Mouse (Mus musculus) erythroblast, embryonic 14.5 days (primary cell): ENCODE measurements around the gene Baz2b. TPM values are rescaled to one million over a fixed set of nuclear protein-coding genes. Genes with fewer than 3 reads are reported as not detected.

ENCODE experiments used
- H3K27me3 ChIP-seq: 2 replicates; pipeline ENCODE4 v1.6.1; 2012; ENCODE audit warnings: inconsistent platforms; ENCODE audit not compliant: control insufficient read depth
- H3K36me3 ChIP-seq: 2 replicates; pipeline ENCODE4 v1.6.1; 2012; ENCODE audit warnings: mild to moderate bottlenecking, inconsistent platforms; ENCODE audit not compliant: control insufficient read depth
- H3K4me1 ChIP-seq: 2 replicates; pipeline ENCODE4 v1.6.1; 2012; ENCODE audit warnings: inconsistent platforms; ENCODE audit not compliant: control insufficient read depth
- H3K4me3 ChIP-seq: replicated peaks from 2 replicates; pipeline ENCODE3; 2012; ENCODE audit warnings: moderate library complexity, mild to moderate bottlenecking, inconsistent platforms
- H3K9me3 ChIP-seq: 2 replicates; pipeline ENCODE4 v1.6.1; 2012; ENCODE audit warnings: low read length, inconsistent platforms, mixed read lengths; ENCODE audit not compliant: control insufficient read depth
- GATA1 ChIP-seq: IDR thresholded peaks from 2 replicates; pipeline ENCODE4 v1.6.1; 2012; ENCODE audit warnings: low read length, inconsistent platforms, mixed read lengths
- TAL1 ChIP-seq: IDR thresholded peaks from 3 replicates; pipeline ENCODE4 v1.6.1; 2012; ENCODE audit warnings: low read length, inconsistent platforms, mixed read lengths
- polyA plus RNA-seq: library from polyadenylated mRNA; stranded (reverse); fragments of >175 nt; gene quantifications from 2 replicates; pipeline ENCODE4 v1.2.3, GENCODE M21; 2012

Gene Baz2b
- polyA plus RNA-seq, 1 experiment: 1.8 TPM

- Histone ChIP-seq H3K4me1 (peaks cover 27% of the 10 kb centered on the region), H3K27me3 (no peaks in the 10 kb centered on the region), H3K4me3 (no peak overlapping the region), H3K36me3 (no peaks in the 10 kb centered on the region), H3K9me3 (no peaks in the 10 kb centered on the region)
- TF ChIP-seq TAL1 (no peak), GATA1 (no peak)
Measured at GRCm38 (mm10) chr2:60126831-60127230, 82.8 kb downstream of the Baz2b start.

DNA sequence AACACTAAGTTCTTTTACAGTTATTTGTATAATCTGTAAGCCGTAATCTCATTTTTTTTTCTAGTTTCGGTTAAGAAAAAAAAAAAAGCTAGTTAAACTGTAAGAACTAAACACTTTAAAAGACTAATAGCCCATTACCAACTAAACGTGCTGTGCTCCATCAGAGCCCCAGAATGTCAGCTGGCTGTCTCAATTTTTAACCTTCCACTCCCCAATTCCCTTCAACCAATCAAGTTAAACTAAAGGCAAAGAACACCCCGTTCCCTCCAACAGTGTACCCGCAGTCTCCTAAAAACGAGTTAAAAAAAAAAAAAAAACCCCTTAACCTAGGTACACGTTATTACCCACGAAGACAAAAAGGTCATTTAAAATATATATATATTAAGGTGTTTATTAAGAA lies 83.3 kb downstream of the Baz2b start:
- H3K4me3 ChIP-seq: peak overlapping the region; percentile 92

DNA sequence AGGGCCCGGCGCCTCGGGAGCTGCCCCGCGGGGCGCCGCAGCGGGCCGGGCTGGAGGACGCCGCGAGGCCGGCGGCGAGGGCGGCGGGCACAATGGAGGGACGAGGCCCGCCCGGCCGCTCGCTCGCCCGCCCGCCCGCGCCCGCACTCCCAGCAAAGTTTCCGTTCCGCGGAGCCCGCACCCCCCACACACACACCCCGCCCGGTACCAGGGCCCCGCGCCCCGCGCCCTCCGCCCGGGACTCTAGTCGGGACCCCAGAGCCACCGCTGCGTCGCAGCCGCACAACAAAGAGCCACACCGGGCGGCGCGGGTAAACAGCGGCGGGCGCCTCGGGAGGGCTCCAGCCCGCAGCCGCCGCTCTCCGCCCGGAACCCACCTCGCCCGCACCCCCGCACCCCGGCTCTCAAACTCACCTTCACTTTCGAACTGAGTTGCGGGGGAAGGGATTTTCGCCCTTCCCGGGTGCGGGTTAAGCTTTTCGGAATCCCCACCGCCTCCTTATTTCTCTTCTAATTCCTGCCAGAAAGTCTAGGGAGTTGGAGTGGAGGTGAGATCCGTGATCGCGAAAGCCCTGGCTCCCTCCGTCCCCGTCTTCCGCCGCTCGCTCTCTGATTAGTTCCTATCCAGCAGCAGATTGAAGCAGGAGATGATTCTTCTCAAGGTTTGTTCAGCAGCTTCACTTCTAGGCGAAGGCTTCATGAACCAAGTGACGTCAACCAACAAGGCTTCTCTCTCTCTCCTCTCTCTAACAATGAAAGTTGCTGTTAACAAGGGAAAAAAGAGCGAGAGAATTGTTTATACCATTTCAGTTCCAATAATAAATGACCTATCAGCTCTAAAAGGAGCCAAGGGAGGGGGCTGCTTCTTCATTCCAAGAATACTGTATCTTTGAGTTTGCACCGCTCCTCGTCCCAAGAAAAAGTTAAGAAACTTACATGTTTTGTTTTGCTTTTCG lies 84.3 kb downstream of the Baz2b start:
- peak overlapping the region; percentile 92 for H3K4me3 ChIP-seq
- H3K9me3 ChIP-seq: no peaks in the 10 kb centered on the region
- H3K27me3 ChIP-seq: no peaks in the 10 kb centered on the region
- no peaks in the 10 kb centered on the region for H3K36me3 ChIP-seq
- TF ChIP-seq GATA1: no peak
- TF ChIP-seq TAL1: no peak
- peaks cover 34% of the 10 kb centered on the region for H3K4me1 ChIP-seq

More for the DNA sequence above, 83.3 kb downstream of the Baz2b start:
- Histone ChIP-seq H3K36me3 (no peaks in the 10 kb centered on the region), H3K4me1 (peaks cover 29% of the 10 kb centered on the region), H3K9me3 (no peaks in the 10 kb centered on the region), H3K27me3 (no peaks in the 10 kb centered on the region)
- TF ChIP-seq TAL1 (no peak), GATA1 (no peak)

DNA sequence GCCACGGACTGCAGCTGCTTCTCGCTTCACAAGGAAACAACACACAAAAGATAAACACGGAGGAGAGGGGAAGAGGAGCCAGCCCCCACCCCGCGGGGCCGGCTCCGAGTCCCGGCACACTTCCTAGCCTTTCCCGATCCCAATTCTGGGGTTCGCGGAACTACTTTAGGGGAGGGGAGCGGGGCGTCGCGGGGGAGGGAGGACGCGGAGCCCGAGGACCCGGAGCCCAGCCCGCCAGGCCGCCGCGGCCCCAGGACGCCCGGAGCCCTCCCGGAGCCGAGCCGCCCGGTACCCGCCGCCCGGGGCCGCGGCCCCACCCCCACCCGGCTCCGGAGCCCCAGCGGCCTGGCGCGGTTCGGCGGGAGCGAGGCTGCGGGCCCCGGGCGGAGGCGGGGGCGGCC lies 85.0 kb downstream of the Baz2b start:
- Histone ChIP-seq H3K36me3 (no peaks in the 10 kb centered on the region), H3K27me3 (no peaks in the 10 kb centered on the region), H3K9me3 (no peaks in the 10 kb centered on the region), H3K4me3 (peak overlapping the region; percentile 92), H3K4me1 (peaks cover 38% of the 10 kb centered on the region)
- TF ChIP-seq GATA1: no peak
- TF ChIP-seq TAL1: no peak

DNA sequence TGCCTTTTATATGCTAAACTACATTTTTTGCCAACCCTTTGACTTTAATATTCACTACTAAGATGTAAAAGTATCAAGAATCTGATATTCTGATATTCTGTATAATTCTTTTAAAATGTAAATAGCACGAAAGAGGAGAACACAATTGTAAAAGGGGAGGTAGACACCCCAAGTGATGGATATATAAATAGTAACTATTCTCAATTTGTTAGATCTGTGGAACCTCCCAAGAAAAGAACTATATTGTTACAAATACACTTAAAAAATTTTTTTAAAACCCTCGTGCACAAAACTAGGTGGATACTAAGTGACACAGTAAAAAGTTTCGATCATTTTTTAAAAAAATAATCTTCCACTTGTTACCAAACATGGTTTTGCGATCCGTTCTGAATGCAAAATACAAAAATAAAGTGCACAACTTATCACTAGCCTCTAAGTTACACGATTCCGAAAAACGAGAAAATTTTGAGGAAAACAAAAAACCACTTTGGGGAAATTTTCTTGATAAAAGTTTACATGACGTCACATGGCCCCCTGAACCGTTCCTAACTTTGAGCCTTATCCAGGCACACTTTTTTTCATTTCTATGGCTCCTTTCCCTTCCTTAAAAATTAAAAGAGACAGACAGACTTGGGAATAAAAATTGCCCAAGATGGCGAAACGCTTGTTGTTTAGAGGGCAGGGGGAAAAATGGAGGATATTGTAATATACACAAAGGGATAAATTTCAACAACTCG lies 85.6 kb downstream of the Baz2b start:
- Histone ChIP-seq H3K27me3 (no peaks in the 10 kb centered on the region), H3K36me3 (no peaks in the 10 kb centered on the region), H3K4me3 (peak overlapping the region; percentile 92), H3K4me1 (peaks cover 38% of the 10 kb centered on the region), H3K9me3 (no peaks in the 10 kb centered on the region)
- TF ChIP-seq TAL1: no peak
- no peak for TF ChIP-seq GATA1

DNA sequence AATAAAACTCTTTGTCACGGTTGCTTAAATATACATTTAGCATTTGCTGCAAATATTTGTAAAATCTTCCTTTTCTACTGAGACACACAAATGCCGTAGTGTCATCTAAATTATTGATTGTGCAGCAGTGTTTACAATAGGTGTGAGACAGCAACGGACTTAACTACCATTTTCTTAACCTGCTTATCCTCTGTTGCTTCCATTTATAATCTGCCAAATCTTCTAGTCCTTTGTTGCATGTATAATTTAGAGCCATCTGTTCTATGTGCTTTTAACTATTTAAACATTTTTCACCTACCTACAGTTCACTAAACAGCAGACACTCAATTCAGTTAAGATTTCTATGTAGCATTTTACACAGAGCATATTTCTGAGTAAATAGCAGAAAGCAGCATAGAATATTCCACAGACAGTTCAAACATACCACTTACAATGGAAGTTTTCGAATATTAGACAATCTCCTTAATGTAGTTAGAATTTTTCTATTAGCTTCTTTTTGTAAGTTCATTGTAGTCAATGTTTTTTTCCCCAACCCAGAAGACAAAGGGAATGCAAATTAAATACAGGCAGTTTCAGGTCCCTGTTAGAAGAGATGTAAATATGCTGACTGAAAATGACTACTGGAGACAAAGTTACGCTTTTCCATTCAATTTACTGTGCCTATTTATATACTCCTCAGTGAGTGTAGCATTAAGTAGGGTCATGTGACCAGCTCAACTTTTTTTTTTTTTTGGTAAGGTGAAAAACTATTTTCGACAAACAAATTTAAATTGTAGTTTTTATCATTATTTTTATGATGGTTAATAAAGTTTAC lies 86.4 kb downstream of the Baz2b start:
- Histone ChIP-seq H3K4me1 (peaks cover 40% of the 10 kb centered on the region), H3K9me3 (no peaks in the 10 kb centered on the region), H3K36me3 (no peaks in the 10 kb centered on the region), H3K4me3 (peak overlapping the region; percentile 92), H3K27me3 (no peaks in the 10 kb centered on the region)
- TF ChIP-seq TAL1: no peak
- no peak for TF ChIP-seq GATA1

DNA sequence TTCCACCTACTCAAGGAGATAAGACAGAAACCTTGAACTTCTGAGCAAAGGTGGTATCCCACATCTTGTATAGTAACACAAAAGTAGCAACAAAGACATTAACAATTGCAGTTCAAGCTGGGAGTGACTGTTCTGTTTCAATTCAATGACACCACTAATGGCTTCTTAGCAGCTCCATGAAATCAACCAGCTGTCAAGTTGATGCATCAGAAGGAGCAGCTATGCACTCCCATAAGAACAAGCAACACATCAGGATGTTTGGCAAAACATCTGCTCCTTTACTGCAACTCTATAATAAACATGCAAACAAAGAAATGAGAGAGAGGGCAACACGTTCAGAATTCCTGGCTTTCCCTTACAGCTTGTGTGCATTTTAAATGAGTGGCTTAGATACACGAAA lies 87.5 kb downstream of the Baz2b start:
- no peak overlapping the region for H3K4me3 ChIP-seq
- H3K27me3 ChIP-seq: no peaks in the 10 kb centered on the region
- TF ChIP-seq TAL1 (no peak), GATA1 (no peak)
- H3K36me3 ChIP-seq: no peaks in the 10 kb centered on the region
- peaks cover 43% of the 10 kb centered on the region for H3K4me1 ChIP-seq
- no peaks in the 10 kb centered on the region for H3K9me3 ChIP-seq

DNA sequence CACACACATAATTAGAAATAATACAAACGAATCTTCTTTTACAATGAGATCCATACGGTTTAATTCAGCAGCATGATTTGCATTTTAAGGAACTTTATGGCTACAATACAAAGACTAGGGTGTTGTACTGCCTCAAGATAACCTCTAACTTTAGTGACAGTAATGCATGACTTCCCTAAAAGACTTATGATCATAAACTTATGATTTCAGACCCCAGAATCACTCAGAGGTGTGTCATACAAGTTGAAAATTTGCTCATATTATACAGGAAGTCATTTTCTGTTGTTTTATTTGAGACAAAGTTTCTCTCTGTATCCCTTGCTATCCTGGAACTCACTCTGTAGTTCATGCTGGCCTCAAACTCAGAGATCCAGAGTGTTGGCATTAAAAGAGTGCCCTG lies 89.0 kb downstream of the Baz2b start:
- H3K9me3 ChIP-seq: no peaks in the 10 kb centered on the region
- TF ChIP-seq GATA1 (no peak), TAL1 (no peak)

More for the DNA sequence above, 89.0 kb downstream of the Baz2b start:
- Histone ChIP-seq H3K27me3 (no peaks in the 10 kb centered on the region), H3K4me3 (no peak overlapping the region), H3K4me1 (peaks cover 35% of the 10 kb centered on the region), H3K36me3 (peaks cover 3% of the 10 kb centered on the region; the same call in 1 of the 2 replicates)
